Mouse (Mus musculus) ovary, postnatal 36 days (tissue): ENCODE data around the gene Tm9sf3.

ENCODE experiments used
- DNase-seq: peaks from one replicate; pipeline ENCODE4 v3.0.0; 2022; ENCODE audit warnings: low spot score, mixed read lengths

The Tm9sf3 gene

GRCm38 (mm10) chr19:41176881-41177280, 86.9 kb downstream of the Tm9sf3 start:
- DNase-seq = no peak

- no peak for DNase-seq
These were observed 97.9 kb downstream of the Tm9sf3 start for GRCm38 (mm10) chr19:41165914-41166235.

- no peak for DNase-seq
These were observed 98.5 kb downstream of the Tm9sf3 start for GRCm38 (mm10) chr19:41165144-41165913.

GRCm38 (mm10) chr19:41164447-41165095, 99.2 kb downstream of the Tm9sf3 start:
- no peak for DNase-seq
